Mouse (Mus musculus) thymus, postnatal 4 days (tissue): ENCODE results near the gene Gm21981.
"Not testable (repeated sequence)": the region's sequence is repeated elsewhere in the genome, so short reads cannot be mapped to it uniquely, and the experiment has no call there.

Source experiments
- DNase-seq: peaks from one replicate; pipeline ENCODE4 v3.0.0; 2021

The Gm21981 gene

DNA sequence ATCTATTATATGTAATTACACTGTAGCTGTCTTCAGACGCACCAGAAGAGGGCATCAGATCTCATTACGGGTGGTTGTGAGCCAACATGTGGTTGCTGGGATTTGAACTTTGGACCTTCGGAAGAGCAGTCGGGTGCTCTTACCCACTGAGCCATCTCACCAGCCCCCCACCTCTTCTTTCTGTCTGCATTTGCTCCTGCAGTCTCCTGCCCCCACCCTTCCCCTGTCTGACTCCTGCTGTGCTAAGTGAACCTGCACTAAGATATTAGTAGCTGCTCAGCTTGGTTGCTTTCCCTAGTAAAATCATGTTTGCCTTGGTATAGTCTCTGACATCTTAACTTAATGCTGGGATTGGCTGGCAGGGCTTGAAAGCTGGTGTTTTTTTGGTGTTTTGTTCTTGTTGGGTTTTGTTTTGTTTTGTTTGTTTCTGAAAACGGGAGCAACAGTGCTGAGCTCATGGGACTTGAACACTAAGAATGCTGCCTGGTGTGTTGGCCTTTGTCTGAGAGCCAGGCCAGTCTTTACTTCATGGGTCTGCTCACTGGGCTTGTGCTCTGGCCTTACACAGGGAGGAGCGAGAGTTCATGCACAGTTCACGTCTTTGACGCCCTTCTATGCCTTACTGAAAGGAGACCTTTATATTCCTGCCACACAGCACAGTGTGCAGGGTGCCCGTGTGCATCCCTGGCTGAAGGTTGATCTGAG, 31.1 kb downstream of the Gm21981 start:
- no peak for DNase-seq

DNA sequence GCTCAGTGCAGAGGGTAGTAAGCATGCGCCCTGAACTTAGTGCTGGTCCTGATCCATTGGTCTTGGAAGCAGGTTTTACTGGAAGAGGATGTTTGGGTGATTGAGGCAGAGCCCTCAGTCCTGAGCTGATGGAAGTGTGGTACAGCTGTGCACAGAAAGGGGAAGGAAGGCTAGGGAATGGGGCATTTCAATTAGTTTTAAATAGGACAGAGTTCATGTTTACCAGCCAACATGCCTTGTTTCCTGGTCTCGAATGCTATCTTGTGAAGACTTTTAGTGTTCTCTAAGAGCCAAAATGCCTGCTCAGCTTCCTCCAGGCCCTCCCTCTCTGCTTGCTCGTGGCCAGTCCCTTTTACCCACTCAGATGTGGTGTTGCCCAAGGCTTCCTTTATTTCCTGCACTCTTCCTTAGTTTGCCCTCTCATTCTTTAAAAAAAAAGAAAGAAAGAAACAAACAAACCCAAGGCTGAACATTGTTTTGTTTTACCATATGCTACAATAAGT, 35.5 kb downstream of the Gm21981 start:
- no peak for DNase-seq

DNA sequence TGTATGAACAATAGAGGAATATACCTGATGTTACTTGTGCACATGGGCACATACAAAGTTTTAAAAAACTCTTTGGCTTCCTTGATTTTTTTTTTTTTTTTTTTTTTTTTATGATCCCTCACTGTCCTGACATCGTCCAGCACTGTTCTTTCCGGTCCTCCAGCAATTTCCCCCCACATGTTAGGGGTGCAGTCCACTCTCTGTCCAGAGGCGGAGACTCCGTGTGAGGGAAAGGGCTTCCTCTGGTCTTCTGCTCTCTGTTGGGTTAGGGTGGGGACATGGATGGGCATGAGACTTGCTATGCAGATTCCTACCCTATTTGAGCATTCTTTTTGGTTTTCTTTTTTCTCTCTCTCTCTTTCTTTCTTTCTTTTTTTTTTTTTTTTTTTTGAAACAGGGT, 36.4 kb downstream of the Gm21981 start:
- no peak for DNase-seq

DNA sequence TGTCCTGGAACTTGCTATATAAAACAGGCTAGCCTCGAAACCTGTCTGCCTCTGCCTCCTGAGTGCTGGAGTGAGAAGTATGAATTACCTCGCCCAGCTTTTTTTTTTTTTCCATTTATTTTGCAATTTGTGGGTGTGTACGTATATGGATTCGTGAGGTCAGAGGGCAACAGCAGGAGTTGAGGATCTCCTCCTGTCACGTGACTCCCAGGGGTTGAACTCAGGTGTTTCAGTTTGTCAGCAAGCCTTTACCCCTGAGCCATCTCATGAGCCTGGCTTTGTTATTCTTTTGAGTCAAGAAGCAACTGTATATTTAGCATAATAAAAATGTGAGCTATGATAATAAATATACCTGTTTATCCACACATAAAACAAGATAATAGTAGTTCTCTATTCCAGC, 38.6 kb downstream of the Gm21981 start:
- DNase-seq: no peak

DNA sequence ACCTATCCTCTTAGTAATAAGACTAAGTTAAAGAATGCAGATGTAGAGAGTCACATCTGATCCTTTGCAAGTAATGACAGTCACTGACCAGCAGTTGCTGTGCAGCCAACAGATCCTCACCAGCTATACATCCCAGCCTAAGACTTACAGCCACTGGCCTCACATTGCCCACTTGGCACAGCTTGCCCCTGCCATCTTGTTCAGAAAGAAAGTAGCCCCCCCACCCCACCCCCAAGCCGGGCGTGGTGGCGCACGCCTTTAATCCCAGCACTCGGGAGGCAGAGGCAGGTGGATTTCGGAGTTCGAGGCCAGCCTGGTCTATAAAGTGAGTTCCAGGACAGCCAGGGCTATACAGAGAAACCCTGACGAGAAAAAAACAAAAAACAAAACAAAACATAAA, 39.9 kb downstream of the Gm21981 start:
- not testable (repeated sequence) for DNase-seq

DNA sequence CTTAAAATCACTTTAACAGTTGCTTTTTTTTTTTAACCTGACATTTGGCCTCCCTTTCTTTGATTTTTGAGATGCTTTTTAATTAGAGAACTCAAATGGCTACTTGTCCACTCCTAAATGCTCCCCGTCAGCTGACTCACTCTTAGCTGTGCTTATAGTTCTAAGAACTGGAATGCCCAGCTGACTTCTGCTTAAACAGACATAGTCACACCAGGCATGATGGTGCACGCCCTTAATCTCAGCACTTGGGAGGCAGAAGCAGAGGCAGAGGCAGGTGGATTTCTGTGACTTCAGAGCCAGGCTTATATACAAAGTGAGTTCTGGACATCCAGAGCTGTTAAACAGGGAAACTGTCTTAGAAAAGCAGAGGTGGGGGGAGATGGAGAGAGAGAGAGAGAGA, 42.3 kb downstream of the Gm21981 start:
- no peak for DNase-seq

DNA sequence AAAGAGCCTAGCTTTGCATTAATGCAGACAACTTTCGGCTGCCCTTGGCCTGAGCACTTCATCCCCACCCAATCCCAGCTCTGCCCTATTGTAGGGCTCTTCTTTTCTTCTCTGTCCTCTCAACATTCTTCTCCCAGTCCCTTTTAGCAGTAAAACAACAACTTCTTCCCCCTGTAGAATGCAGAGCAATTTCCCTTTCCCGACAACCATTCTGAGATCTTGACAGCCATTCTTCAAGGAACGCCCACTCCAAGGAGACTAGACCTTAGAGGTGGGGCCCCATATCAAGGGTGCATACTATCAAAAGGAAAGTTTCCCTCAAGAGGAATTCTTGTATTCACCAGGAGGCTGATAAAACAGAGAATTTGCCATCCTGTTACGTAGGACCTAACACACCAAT, 45.3 kb downstream of the Gm21981 start:
- no peak for DNase-seq

DNA sequence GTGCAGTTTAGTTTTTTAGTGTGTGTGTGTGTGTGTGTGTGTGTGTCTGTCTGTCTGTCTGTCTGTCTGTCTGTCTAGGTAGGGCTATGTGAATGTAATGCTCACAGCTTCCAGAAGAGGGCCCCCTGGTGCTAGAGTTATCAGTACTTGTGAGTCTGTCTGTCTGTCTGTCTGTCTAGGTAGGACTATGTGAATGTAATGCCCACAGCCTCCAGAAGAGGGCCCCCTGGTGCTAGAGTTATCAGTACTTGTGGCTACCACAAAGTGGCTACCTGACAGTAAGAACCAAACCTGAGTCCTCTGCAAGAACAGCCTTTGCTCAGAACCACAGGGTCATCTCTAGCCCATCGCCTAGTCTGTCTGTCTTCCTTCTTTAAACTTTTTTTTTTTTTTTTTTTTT, 47.6 kb downstream of the Gm21981 start:
- DNase-seq: peak; percentile 47

DNA sequence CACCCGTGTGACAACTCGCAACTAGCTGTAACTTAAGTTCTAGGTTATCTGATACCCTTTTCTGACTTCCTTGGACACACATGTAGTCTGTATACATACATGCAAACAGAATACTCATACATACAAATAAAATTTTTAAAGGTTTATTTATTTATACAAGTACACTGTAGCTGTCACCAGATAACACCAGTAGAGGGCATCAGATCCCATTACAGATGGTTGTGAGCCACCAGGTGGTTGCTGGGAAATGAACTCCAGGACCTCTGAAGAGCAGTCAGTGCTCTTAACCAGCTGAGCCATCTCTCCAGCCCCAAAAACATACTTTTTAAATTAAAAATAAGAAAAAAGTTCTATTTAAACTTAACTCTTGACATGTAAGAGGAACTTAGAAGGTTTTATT, 51.3 kb downstream of the Gm21981 start:
- DNase-seq: no peak
